Mouse (Mus musculus): ENCODE results near the gene Tmem229a.

Tmem229a gene

DNA sequence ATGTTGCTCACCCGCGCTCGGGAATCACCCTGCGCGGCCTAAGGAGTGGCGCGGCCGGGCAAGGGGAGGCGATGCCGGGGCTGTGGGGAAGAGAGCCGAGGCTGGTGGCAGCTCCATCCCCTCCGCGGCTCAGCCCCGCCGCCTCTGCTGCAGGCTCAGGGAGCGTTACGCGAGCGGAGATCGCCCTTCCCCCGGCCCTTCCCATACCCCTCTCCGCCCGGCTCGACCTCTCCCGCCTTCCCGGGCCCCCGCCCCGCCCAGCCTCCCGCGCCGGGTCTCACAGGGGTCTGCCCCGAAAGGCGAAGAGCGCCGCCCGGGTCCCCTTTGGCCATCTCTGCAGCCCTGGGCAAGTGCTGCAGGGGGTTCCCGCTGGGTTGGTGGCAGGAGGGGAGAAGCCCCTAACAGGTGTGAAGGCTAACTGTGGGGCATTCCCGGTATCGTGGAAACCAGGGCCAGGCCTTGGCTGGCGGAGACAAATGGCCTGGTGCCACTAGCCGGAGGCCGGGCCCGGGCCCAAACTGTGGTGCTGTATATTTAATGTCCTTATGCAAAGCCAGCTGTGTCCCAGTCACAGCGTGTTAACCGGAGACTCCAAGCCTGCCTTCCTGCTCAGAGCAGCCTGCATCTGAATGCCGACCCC lies at the start of gene Tmem229a:
Gene Tmem229a, minus strand, starts transcription at position 352 of the 640 bp plus-strand sequence.
- DNase-seq, result peak in 1 of 2 experiments; percentile 1

- no peak for DNase-seq
These were observed 37.7 kb upstream of the Tmem229a start for GRCm38 (mm10) chr6:24993754-24994153.

DNA sequence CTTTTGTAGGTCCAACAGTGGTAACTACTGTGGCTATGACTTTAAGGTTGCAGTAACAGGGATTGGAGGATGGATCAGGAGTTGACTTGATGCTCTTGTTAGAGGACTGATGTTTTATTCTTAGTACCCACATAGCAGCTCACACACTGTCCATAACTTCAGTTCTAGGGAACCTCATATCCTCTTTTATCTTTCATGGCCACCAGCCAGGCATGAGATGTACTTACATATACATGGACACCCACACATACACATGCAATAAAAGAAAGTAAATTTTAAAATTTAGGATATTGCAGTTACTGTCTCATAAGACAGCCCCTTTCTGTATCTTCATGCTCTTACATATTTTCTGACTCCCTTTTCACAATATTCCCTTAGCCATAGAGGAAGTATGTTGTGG lies 33.7 kb upstream of the Tmem229a start:
- no peak for DNase-seq

- DNase-seq, result no peak
These were observed 20.1 kb upstream of the Tmem229a start for GRCm38 (mm10) chr6:24976176-24976575.

DNA sequence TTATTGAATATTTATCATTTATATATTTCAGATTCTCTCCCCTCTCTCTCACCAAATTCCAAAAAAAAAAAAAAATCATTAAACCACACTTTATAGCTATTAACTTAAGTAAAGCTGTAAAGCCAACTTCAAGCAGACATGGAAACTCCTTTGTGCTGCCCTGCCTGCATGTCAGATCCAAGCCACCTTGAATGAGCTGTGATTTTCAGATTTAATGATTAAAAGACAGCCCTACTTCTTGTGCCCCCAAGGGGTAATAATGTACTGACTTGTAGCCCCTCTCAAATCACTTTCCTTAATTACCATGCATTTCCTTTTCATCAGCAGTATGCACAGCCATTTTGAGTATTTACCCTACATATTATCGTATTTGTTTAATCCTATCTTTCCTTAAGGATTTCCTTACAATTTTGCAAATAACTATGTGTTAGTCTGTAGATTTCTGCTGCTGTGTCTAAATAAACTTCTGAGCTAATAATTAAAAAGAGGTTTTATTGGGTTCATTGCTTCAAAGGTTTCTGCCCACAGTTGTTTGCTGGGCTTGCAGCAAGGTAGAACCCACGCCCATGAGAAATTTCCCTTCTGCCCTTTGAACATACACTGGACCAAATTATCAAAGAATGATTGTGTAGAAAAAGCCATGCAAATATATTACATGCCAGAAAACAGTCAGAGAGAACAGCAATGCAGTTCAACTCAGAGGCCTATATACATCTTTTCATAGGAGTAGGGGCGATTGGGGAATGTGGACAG lies 12.6 kb upstream of the Tmem229a start:
- no peak for DNase-seq

DNA sequence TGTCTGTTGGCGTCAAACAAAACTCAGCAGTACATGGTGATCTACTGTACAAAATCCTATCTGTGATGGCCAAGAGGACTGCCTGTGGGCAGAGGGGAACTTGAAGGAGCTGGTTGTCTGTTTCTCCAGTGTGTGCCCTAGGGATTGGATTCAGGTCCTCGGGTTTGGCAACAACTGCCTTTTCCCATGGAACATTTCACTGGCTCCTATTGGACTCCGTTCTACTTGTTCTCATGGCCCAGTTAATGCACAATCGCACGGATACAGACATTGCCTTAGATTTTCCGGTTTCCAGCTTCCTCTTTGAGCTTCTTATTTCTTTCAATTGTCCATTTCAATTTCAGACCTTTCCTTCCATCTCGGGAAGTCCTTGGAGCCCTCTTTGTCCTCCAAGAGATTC lies 11.6 kb upstream of the Tmem229a start:
- no peak for DNase-seq

GRCm38 (mm10) chr6:24966010-24966682 lies 10.0 kb upstream of the Tmem229a start:
- no peak for DNase-seq

- no peak for DNase-seq
These were observed 7.7 kb upstream of the Tmem229a start for GRCm38 (mm10) chr6:24963754-24964153.

GRCm38 (mm10) chr6:24956586-24956973 lies 483 bp upstream of the Tmem229a start:
- no peak for DNase-seq

GRCm38 (mm10) chr6:24955131-24955945 lies 759 bp downstream of the Tmem229a start:
- DNase-seq, result peak in 1 of 2 experiments; percentile 1

DNA sequence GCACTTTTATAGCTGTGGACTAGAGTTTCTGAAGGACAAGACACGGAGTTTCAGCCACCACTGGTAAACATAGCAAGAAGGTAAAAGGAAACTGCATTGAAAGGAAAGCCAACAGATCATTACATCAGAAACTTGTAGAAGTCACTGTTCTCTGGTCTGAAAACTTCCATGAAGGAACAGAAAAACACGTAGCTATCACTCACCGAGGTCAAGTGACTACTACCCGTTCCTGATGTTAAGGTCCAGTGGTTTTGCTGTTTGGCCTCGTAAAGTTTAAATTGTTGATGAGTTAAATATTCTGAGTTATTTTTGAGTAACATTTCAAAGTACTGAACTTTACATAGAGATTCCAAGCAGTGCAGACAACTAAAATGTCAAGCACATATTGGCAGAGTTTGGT lies 2.0 kb downstream of the Tmem229a start:
- no peak for DNase-seq

DNA sequence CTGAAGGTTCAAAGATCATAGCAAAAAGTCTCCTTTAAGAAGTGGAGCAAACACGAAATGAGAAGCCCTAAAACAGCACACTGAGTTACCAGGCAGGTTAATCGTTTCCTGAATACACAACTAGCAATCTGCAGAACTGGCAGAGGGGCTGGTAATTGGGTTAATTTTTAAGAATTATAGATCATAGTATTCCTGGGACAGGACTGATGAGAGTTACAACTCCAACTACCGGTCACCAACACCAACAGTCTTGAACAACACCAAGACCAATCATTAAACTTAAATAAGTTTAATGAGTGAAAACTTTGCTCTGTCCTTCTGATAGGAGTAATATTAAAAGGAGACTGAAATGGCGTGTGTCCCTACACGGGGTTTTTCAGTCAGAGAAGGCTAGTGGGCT lies 3.8 kb downstream of the Tmem229a start:
- no peak for DNase-seq

DNA sequence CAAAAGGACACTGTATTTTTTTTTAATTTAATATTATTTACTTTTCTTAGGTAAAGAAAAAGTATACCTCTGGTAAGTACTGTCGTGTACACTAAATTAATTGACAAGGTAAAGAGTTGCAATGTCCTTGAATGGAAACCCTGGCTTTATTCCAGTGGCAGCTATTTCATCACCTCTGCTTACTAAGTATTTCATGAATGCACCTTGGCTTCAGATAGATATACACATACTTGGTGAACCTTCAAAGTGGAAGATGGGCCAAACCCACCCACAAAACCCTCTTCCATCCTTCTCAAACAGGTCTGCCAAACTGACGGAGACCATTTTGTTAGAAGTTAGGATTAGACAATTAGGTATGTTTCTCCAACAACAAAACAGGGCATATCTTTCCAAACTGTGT lies 5.4 kb downstream of the Tmem229a start:
- DNase-seq, result no peak

GRCm38 (mm10) chr6:24925076-24925785 lies 30.9 kb downstream of the Tmem229a start:
- DNase-seq, result no peak

DNA sequence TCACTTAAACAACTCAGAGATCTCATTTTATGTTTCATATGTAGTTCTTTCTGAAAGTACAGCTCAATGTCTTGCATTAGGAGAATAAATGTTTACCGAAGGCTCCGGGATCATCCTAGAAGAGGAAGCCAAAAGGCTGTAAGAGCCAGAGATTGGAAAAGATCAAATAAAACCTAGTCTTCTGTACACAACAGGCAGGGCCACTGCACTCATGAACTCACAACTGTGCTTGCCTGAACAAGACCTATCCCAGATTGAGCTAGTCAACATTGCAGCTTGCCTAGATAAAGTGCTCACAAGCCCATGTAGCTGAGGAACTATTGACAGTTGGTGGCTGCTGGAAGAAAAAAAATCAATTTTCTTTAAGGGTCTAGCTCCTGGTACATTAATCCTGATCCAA lies 42.5 kb downstream of the Tmem229a start:
- DNase-seq, result no peak

GRCm38 (mm10) chr6:24910728-24911105 lies 45.4 kb downstream of the Tmem229a start:
- no peak for DNase-seq

- DNase-seq, result no peak
These were observed 45.9 kb downstream of the Tmem229a start for GRCm38 (mm10) chr6:24910016-24910727.

DNA sequence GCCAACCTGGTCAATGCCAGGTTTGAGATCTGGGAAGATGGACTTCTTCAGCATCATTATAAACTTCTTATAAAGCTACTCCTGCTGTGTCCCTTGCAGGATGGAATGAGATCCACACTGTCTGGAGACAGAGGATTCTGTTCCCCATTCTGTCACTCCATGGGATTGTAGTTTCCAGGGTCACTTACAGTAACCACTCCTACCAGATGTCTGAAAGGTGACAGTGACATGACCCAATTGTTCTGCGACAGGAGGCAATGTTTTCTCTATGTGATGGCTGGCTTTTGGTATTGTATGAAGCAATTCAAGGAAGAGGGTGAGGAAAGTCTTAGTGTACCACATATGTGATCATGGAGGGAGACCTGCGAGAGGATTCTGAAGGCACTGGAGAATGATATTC lies 48.3 kb downstream of the Tmem229a start:
- DNase-seq, result no peak

- no peak for DNase-seq
These were observed 51.0 kb downstream of the Tmem229a start for GRCm38 (mm10) chr6:24905101-24905500.

Measured in thymus, adult 18-20 months (tissue).